Mouse (Mus musculus) spleen, adult 18-20 months (tissue): ENCODE measurements at regions not wholly inside any gene's neighbourhood (a gene's known extent, or its start where the extent isn't known, plus 50 kb on each side); places are given as distances from the start of the nearest gene placed in this dataset.
"Not testable (repeated sequence)": the region's sequence is repeated elsewhere in the genome, so short reads cannot be mapped to it uniquely, and the experiment has no call there.

ENCODE experiments used
- DNase-seq, 2 experiments: peaks; one replicate each; pipeline ENCODE4 v3.0.0; 2022; ENCODE audit warnings: mixed read lengths in 2 of 2

- no peak for DNase-seq
These were observed 92.6 kb upstream of the Gm5148 start for GRCm38 (mm10) chr3:37816781-37817433.

DNA sequence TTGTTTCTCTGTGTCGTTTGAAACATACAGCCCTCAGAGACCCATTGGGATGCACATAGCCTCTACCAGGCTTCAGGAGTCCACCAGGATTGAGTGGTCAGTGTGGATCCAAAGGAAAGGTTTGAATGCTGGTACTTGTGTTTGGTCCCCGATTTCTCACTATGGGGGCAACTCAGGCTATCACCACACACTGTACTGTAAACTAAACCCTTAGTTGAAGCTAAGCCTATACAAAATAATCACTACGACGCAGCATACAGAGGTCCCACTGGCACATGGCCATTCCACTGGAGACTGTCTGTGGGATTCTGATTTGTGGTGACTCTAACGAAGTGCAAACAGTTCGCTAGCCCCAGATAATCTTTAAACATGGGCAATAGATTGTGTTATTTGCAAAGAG lies 91.5 kb upstream of the Gm5148 start:
- no peak for DNase-seq

GRCm38 (mm10) chr3:37812936-37813335 lies 88.6 kb upstream of the Gm5148 start:
- DNase-seq = no peak

- DNase-seq = no peak
These were observed 87.1 kb upstream of the Gm5148 start for GRCm38 (mm10) chr3:37811429-37811828.

- no peak for DNase-seq
These were observed 86.5 kb upstream of the Gm5148 start for GRCm38 (mm10) chr3:37810763-37811162.

DNA sequence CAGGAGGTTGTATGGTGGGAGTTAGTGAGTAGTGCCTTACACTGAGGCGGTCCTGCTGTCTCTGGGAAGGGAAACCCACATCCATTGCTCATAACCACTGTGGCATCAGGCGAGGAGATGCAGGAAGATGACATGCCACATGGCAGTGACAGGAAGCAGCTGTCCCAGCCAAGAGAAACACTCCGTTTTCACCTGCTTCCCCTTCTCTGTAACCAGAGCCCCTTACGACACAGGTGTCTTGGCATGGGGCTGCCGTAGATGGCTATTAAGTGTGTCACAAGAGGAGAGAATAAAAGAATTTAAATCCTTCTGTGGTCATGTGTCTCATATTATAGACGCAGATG lies 81.5 kb upstream of the Gm5148 start:
- DNase-seq = no peak

GRCm38 (mm10) chr3:37804941-37805804 lies 80.9 kb upstream of the Gm5148 start:
- no peak for DNase-seq

DNA sequence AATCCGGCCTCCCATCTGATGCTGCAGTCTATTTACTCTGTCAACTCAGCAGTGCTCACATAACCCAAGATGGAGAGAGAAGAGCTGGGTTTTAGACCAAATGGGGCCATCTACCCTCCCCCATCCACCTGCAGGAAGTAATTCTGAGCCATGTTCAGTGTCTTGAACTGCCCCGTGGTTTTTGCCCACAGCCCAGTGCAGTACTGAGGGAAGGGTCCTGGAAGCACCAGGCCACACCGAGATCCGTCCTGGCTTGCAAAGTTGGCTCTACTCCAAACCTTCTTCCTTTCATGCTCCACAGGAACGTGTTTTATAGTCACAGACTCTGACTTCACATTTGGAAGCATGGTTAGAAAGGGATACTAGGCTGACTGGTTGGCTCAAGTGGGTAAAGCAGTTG lies 80.0 kb upstream of the Gm5148 start:
- DNase-seq = no peak

DNA sequence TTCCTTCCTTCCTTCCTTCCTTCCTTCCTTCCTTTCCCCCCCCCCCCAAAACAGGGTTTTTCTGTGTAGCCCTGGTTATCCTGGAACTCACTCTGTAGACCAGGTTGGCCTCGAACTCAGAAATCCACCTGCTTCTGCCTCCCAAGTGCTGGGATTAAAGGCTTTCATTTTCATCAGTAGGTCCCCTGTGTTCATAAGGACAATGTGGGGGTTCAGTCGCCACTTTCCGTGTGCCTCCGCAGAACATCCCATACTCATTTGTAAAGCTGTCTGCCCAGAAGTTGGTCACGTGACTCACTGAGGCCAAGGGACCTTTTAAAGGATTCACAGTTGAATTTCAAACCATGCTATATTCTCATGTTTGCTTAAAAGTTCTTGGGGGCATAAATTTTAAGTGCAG lies 79.5 kb upstream of the Gm5148 start:
- not testable (repeated sequence) for DNase-seq

DNA sequence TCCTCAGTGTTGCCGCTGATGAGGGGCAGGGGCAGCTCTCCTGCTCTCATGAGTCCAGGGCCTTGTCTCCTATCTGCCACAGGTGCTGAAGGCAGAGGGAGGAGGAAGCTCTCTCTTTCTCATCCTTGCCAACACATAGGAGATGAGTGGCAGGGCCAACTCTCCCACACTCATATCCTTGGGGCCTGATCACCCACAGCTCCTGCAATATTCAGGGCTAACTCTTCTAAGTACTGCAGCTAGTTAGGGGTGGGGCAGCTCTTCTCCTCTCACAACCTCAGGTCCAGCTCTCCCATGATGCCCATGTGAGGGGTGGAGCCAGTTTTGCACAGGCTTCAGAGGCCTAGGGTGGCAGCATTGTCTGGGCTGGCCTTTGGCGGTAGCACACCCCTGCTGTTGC lies 77.3 kb upstream of the Gm5148 start:
- DNase-seq = no peak

GRCm38 (mm10) chr3:37799809-37800208 lies 75.5 kb upstream of the Gm5148 start:
- DNase-seq = no peak

GRCm38 (mm10) chr3:37789711-37790110 lies 65.4 kb upstream of the Gm5148 start:
- no peak for DNase-seq

DNA sequence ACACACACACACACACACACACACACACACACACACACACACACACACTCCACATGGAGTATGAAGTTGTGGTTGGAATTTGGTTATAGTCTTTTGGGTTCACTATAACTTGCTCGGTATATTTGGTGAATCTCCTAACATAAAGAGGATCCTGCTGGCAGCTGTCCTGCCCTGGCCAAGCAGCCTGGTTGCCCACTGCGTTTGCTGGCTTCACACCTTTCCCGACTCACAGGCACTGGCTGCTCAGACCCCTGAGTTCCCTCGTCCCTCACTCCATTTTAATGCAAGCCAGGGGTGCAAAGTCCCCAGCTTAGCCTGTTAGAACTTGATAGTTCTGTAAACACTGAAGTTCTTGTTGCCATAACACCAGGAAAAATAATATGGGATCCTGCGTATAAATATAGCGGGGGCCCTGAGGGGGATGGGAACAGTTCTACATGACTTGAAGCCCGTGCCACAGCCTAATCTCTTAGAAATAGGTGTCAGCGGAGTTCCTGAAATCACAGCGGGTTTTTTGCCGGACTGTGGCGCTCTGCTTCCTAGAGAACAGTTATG lies 64.9 kb upstream of the Gm5148 start:
- DNase-seq = no peak

- DNase-seq = no peak
These were observed 64.1 kb upstream of the Gm5148 start for GRCm38 (mm10) chr3:37788366-37788765.

- no peak for DNase-seq
These were observed 62.5 kb upstream of the Gm5148 start for GRCm38 (mm10) chr3:37786792-37787191.

GRCm38 (mm10) chr3:37781086-37781485 lies 56.8 kb upstream of the Gm5148 start:
- DNase-seq = no peak

DNA sequence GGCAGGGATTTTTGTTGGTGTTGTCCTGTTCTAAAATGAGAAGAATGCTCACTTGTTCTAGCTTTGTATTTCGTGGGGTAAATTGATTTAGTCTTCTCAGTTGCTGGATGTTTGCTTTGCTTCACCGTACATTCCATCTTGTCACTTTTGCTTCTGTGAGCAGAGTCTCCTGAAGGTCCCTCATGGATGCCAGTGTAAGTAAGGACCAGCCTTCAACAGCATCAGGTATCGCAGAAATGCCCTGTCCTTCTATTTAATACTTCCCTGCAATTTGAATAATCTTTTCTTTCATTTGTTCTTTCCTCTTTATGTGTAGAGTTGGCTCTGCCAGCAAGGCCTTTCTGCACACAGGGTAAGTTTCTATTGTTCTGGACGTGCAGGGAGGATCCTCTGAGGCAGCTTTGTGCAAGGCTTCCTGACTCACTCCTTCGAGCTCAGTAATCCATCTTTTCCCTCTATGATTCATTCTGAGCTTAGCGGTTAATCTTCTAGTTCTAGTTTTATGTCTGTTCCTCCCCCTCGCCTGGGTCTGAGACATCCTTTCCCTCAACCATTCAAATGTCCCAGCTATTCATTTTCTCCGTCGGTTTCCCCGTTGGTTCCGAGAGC lies 55.7 kb upstream of the Gm5148 start:
- no peak for DNase-seq

- no peak for DNase-seq
These were observed 54.1 kb upstream of the Gm5148 start for GRCm38 (mm10) chr3:37778386-37778785.

- no peak for DNase-seq
These were observed 51.9 kb upstream of the Gm5148 start for GRCm38 (mm10) chr3:37776224-37776623.
